Mouse (Mus musculus) MEL-GATA-1-ER (cell line): ENCODE measurements around the gene Kalrn.
A peak's percentile ranks its signal among the peaks of the same experiment; 100 is the strongest.

Experiments used
- DNase-seq: peaks from one replicate; pipeline ENCODE4 v3.0.0-alpha.2; 2012; ENCODE audit warnings: low read depth; ENCODE audit errors: extremely low read depth

The Kalrn gene

GRCm38 (mm10) chr16:34043048-34043795 is 530.1 kb downstream of the Kalrn start:
- DNase-seq: no peak

- no peak for DNase-seq
Measured at GRCm38 (mm10) chr16:34042586-34042985, 530.7 kb downstream of the Kalrn start.

GRCm38 (mm10) chr16:34040276-34040675 is 533.1 kb downstream of the Kalrn start:
- DNase-seq: no peak

- no peak for DNase-seq
Measured at GRCm38 (mm10) chr16:34039736-34040135, 533.6 kb downstream of the Kalrn start.

GRCm38 (mm10) chr16:34036327-34037047 is 536.8 kb downstream of the Kalrn start:
- peak; percentile 82 for DNase-seq

- no peak for DNase-seq
Measured at GRCm38 (mm10) chr16:34035780-34036179, 537.6 kb downstream of the Kalrn start.

- no peak for DNase-seq
Measured at GRCm38 (mm10) chr16:34034267-34034666, 539.1 kb downstream of the Kalrn start.

GRCm38 (mm10) chr16:34032011-34032645 is 541.2 kb downstream of the Kalrn start:
- peak; percentile 80 for DNase-seq

- peak; percentile 98 for DNase-seq
Measured at GRCm38 (mm10) chr16:34031565-34031964, 541.8 kb downstream of the Kalrn start.

GRCm38 (mm10) chr16:34030379-34030778 is 543.0 kb downstream of the Kalrn start:
- DNase-seq: no peak

- no peak for DNase-seq
Measured at GRCm38 (mm10) chr16:34029790-34030189, 543.5 kb downstream of the Kalrn start.

GRCm38 (mm10) chr16:34017241-34017640 is 556.1 kb downstream of the Kalrn start:
- DNase-seq: no peak

GRCm38 (mm10) chr16:34011991-34012845 is 561.1 kb downstream of the Kalrn start:
- DNase-seq: no peak

GRCm38 (mm10) chr16:34009567-34009966 is 563.8 kb downstream of the Kalrn start:
- no peak for DNase-seq

GRCm38 (mm10) chr16:34005986-34006385 is 567.3 kb downstream of the Kalrn start:
- DNase-seq: no peak

- DNase-seq: no peak
Measured at GRCm38 (mm10) chr16:34004128-34004578, 569.2 kb downstream of the Kalrn start.

- DNase-seq: no peak
Measured at GRCm38 (mm10) chr16:34003566-34004127, 569.7 kb downstream of the Kalrn start.

GRCm38 (mm10) chr16:34000715-34001114 is 572.6 kb downstream of the Kalrn start:
- DNase-seq: no peak

- no peak for DNase-seq
Measured at GRCm38 (mm10) chr16:33999388-33999787, 573.9 kb downstream of the Kalrn start.

- DNase-seq: no peak
Measured at GRCm38 (mm10) chr16:33998011-33998410, 575.3 kb downstream of the Kalrn start.

GRCm38 (mm10) chr16:33996030-33996429 is 577.3 kb downstream of the Kalrn start:
- DNase-seq: peak; percentile 59
